Mouse (Mus musculus): ENCODE results near the gene Adad2. TPM values are rescaled to one million over a fixed set of nuclear protein-coding genes. Genes with fewer than 3 reads are reported as not detected.

The Adad2 gene
- polyA plus RNA-seq, 1 experiment from 2014 or later, result not detected

- Histone ChIP-seq H3K4me3 (replicated peaks; ENCODE audit: low read depth, low read length) (no peak overlapping the region), H3K4me1 (replicated peaks; ENCODE audit: insufficient read depth, low read length) (no peaks in the 10 kb centered on the region), H3K9me3 (replicated peaks; ENCODE audit: low read length) (no peaks in the 10 kb centered on the region), H3K4me2 (ENCODE audit: low read length) (no peak overlapping the region), H3K27ac (no peak overlapping the region), H3K27me3 (ENCODE audit: insufficient read depth, low read length) (no peaks in the 10 kb centered on the region), H3K36me3 (ENCODE audit: insufficient read depth, low read length) (no peaks in the 10 kb centered on the region), H3K9ac (ENCODE audit: low read depth, low read length) (no peak overlapping the region)
- no peak for ATAC-seq (replicated peaks; ENCODE audit: low FRiP score, low read depth)
- DNase-seq (ENCODE audit: low spot score), result no peak
- TF ChIP-seq CTCF (IDR thresholded peaks at IDR 0.05; ENCODE audit: low read depth), result no peak
- WGBS, result 84% methylated on average over 14 of the region's 14 CpGs
Measured at GRCm38 (mm10) chr8:119620848-119621465, 8.4 kb downstream of the Adad2 start.

GRCm38 (mm10) chr8:119622555-119622954 lies 10.0 kb downstream of the Adad2 start:
- H3K4me3 ChIP-seq (replicated peaks; ENCODE audit: low read depth, low read length), result no peak overlapping the region
- no peaks in the 10 kb centered on the region for H3K36me3 ChIP-seq (ENCODE audit: insufficient read depth, low read length)
- H3K4me1 ChIP-seq (replicated peaks; ENCODE audit: insufficient read depth, low read length), result no peaks in the 10 kb centered on the region
- H3K27me3 ChIP-seq (ENCODE audit: insufficient read depth, low read length), result no peaks in the 10 kb centered on the region
- H3K27ac ChIP-seq, result no peak overlapping the region
- H3K4me2 ChIP-seq (ENCODE audit: low read length), result no peak overlapping the region
- ATAC-seq (replicated peaks; ENCODE audit: low FRiP score, low read depth), result no peak
- 54% methylated on average over 4 of the region's 4 CpGs for WGBS
- no peaks in the 10 kb centered on the region for H3K9me3 ChIP-seq (replicated peaks; ENCODE audit: low read length)
- TF ChIP-seq CTCF (IDR thresholded peaks at IDR 0.05; ENCODE audit: low read depth), result no peak
- DNase-seq (ENCODE audit: low spot score), result no peak
- no peak overlapping the region for H3K9ac ChIP-seq (ENCODE audit: low read depth, low read length)

GRCm38 (mm10) chr8:119623061-119623460 lies 10.5 kb downstream of the Adad2 start:
- H3K4me1 ChIP-seq (replicated peaks; ENCODE audit: insufficient read depth, low read length), result no peaks in the 10 kb centered on the region
- no peak for ATAC-seq (replicated peaks; ENCODE audit: low FRiP score, low read depth)
- H3K27ac ChIP-seq, result no peak overlapping the region
- H3K4me3 ChIP-seq (replicated peaks; ENCODE audit: low read depth, low read length), result no peak overlapping the region
- H3K27me3 ChIP-seq (ENCODE audit: insufficient read depth, low read length), result no peaks in the 10 kb centered on the region
- H3K36me3 ChIP-seq (ENCODE audit: insufficient read depth, low read length), result no peaks in the 10 kb centered on the region
- no peak for DNase-seq (ENCODE audit: low spot score)
- no peak overlapping the region for H3K9ac ChIP-seq (ENCODE audit: low read depth, low read length)
- 80% methylated on average over 8 of the region's 8 CpGs for WGBS
- H3K4me2 ChIP-seq (ENCODE audit: low read length), result no peak overlapping the region
- H3K9me3 ChIP-seq (replicated peaks; ENCODE audit: low read length), result no peaks in the 10 kb centered on the region
- TF ChIP-seq CTCF (IDR thresholded peaks at IDR 0.05; ENCODE audit: low read depth), result no peak

- 88% methylated on average over 1 of the region's 1 CpGs for WGBS
- no peak overlapping the region for H3K4me2 ChIP-seq (ENCODE audit: low read length)
- DNase-seq (ENCODE audit: low spot score) (no peak), ATAC-seq (replicated peaks; ENCODE audit: low FRiP score, low read depth) (no peak)
- H3K36me3 ChIP-seq (ENCODE audit: insufficient read depth, low read length), result no peaks in the 10 kb centered on the region
- H3K9ac ChIP-seq (ENCODE audit: low read depth, low read length), result no peak overlapping the region
- no peaks in the 10 kb centered on the region for H3K27me3 ChIP-seq (ENCODE audit: insufficient read depth, low read length)
- no peak overlapping the region for H3K27ac ChIP-seq
- H3K9me3 ChIP-seq (replicated peaks; ENCODE audit: low read length), result no peaks in the 10 kb centered on the region
- no peaks in the 10 kb centered on the region for H3K4me1 ChIP-seq (replicated peaks; ENCODE audit: insufficient read depth, low read length)
- H3K4me3 ChIP-seq (replicated peaks; ENCODE audit: low read depth, low read length), result no peak overlapping the region
- no peak for TF ChIP-seq CTCF (IDR thresholded peaks at IDR 0.05; ENCODE audit: low read depth)
Measured at GRCm38 (mm10) chr8:119623744-119624143, 11.2 kb downstream of the Adad2 start.

GRCm38 (mm10) chr8:119624916-119625315 lies 12.4 kb downstream of the Adad2 start:
- Histone ChIP-seq H3K4me3 (replicated peaks; ENCODE audit: low read depth, low read length) (no peak overlapping the region), H3K27me3 (ENCODE audit: insufficient read depth, low read length) (no peaks in the 10 kb centered on the region), H3K36me3 (ENCODE audit: insufficient read depth, low read length) (no peaks in the 10 kb centered on the region), H3K9ac (ENCODE audit: low read depth, low read length) (no peak overlapping the region), H3K27ac (no peak overlapping the region), H3K4me1 (replicated peaks; ENCODE audit: insufficient read depth, low read length) (no peaks in the 10 kb centered on the region), H3K4me2 (ENCODE audit: low read length) (no peak overlapping the region), H3K9me3 (replicated peaks; ENCODE audit: low read length) (no peaks in the 10 kb centered on the region)
- ATAC-seq (replicated peaks; ENCODE audit: low FRiP score, low read depth) (no peak), DNase-seq (ENCODE audit: low spot score) (no peak)
- 88% methylated on average over 7 of the region's 7 CpGs for WGBS
- no peak for TF ChIP-seq CTCF (IDR thresholded peaks at IDR 0.05; ENCODE audit: low read depth)

- WGBS, result 86% methylated on average over 22 of the region's 22 CpGs
- Histone ChIP-seq H3K27ac (no peak overlapping the region), H3K4me1 (replicated peaks; ENCODE audit: insufficient read depth, low read length) (no peaks in the 10 kb centered on the region), H3K9me3 (replicated peaks; ENCODE audit: low read length) (no peaks in the 10 kb centered on the region), H3K27me3 (ENCODE audit: insufficient read depth, low read length) (no peaks in the 10 kb centered on the region), H3K4me3 (replicated peaks; ENCODE audit: low read depth, low read length) (no peak overlapping the region), H3K36me3 (ENCODE audit: insufficient read depth, low read length) (no peaks in the 10 kb centered on the region), H3K4me2 (ENCODE audit: low read length) (no peak overlapping the region), H3K9ac (ENCODE audit: low read depth, low read length) (no peak overlapping the region)
- DNase-seq (ENCODE audit: low spot score) (no peak), ATAC-seq (replicated peaks; ENCODE audit: low FRiP score, low read depth) (no peak)
- no peak for TF ChIP-seq CTCF (IDR thresholded peaks at IDR 0.05; ENCODE audit: low read depth)
Measured at GRCm38 (mm10) chr8:119625788-119626187, 13.2 kb downstream of the Adad2 start.

GRCm38 (mm10) chr8:119627199-119627598 lies 14.7 kb downstream of the Adad2 start:
- Histone ChIP-seq H3K4me1 (replicated peaks; ENCODE audit: insufficient read depth, low read length) (no peaks in the 10 kb centered on the region), H3K9ac (ENCODE audit: low read depth, low read length) (no peak overlapping the region), H3K27ac (no peak overlapping the region), H3K9me3 (replicated peaks; ENCODE audit: low read length) (no peaks in the 10 kb centered on the region), H3K27me3 (ENCODE audit: insufficient read depth, low read length) (no peaks in the 10 kb centered on the region; the same call in 1 of the 2 replicates), H3K36me3 (ENCODE audit: insufficient read depth, low read length) (no peaks in the 10 kb centered on the region), H3K4me3 (replicated peaks; ENCODE audit: low read depth, low read length) (no peak overlapping the region), H3K4me2 (ENCODE audit: low read length) (no peak overlapping the region)
- no peak for TF ChIP-seq CTCF (IDR thresholded peaks at IDR 0.05; ENCODE audit: low read depth)
- ATAC-seq (replicated peaks; ENCODE audit: low FRiP score, low read depth), result no peak
- WGBS, result 91% methylated on average over 7 of the region's 7 CpGs
- DNase-seq (ENCODE audit: low spot score), result no peak
